Mouse (Mus musculus) hindbrain, embryonic 11.5 days (tissue): ENCODE measurements around the gene Rfxank. TPM values are rescaled to one million over a fixed set of nuclear protein-coding genes. Genes with fewer than 3 reads are reported as not detected.

Source experiments
- ATAC-seq: fragments of 200-750 bp; cut with Nextera tagmentation; 2 replicates; pipeline ENCODE4 v1.8.0; 2017; ENCODE audit warnings: mild to moderate bottlenecking, moderate TSS enrichment, moderate library complexity; ENCODE audit not compliant: low FRiP score
- DNase-seq: peaks from one replicate; pipeline ENCODE4 v3.0.0-alpha.2; 2015; ENCODE audit warnings: low spot score
- H3K27ac ChIP-seq: fragments of 300-500 bp; sonication (generic); 2 replicates; pipeline ENCODE4 v1.5.1; 2014; ENCODE audit warnings: mild to moderate bottlenecking, low read depth, low read length
- H3K27me3 ChIP-seq: fragments of 300-500 bp; sonication (generic); 2 replicates; pipeline ENCODE4 v1.6.1; 2014; ENCODE audit warnings: mild to moderate bottlenecking, low read length, moderate library complexity, mixed read lengths; ENCODE audit not compliant: control insufficient read depth, insufficient read depth
- H3K36me3 ChIP-seq: fragments of 300-500 bp; sonication (generic); 2 replicates; pipeline ENCODE4 v1.6.1; 2014; ENCODE audit warnings: mild to moderate bottlenecking, low read length, moderate library complexity, mixed read lengths; ENCODE audit not compliant: control insufficient read depth, insufficient read depth
- H3K4me1 ChIP-seq: fragments of 300-500 bp; sonication (generic); replicated peaks from 2 replicates; pipeline ENCODE4 v1.6.1; 2014; ENCODE audit warnings: low read length, mixed read lengths; ENCODE audit not compliant: control insufficient read depth, insufficient read depth
- H3K4me2 ChIP-seq: fragments of 300-500 bp; sonication (generic); replicated peaks from 2 replicates; pipeline ENCODE4 v1.6.1; 2014; ENCODE audit warnings: mild to moderate bottlenecking, low read depth, low read length
- H3K4me3 ChIP-seq: fragments of 300-500 bp; sonication (generic); 2 replicates; pipeline ENCODE4 v1.5.1; 2014; ENCODE audit warnings: low read depth, low read length
- H3K9ac ChIP-seq: fragments of 300-500 bp; sonication (generic); 2 replicates; pipeline ENCODE4 v1.6.1; 2014; ENCODE audit warnings: low read depth, low read length
- H3K9me3 ChIP-seq: fragments of 300-500 bp; sonication (generic); 2 replicates; pipeline ENCODE4 v1.6.1; 2016; ENCODE audit warnings: low read length; ENCODE audit not compliant: control insufficient read depth
- WGBS: fragments of 180-500 bp; shearing (Covaris S2); extraction: QIAGEN DNeasy Blood & Tissue Kit; methylation state at CpG from one replicate; pipeline ENCODE4 v1.1.7; 2014; 5-methylcytosine and 5-hydroxymethylcytosine counted together
- polyA plus RNA-seq: library from polyadenylated mRNA; unstranded; fragments of >200 nt; fragmentation: Nextera tagmentation; extraction: Ambion mirVana; gene quantifications from 2 replicates; pipeline ENCODE4 v1.2.1, GENCODE M21; 2014

Gene Rfxank
- polyA plus RNA-seq, 1 experiment from 2014 or later, result 14.6 TPM

GRCm38 (mm10) chr8:70104922-70105321, 34.0 kb downstream of the Rfxank start:
- peaks cover 7% of the 10 kb centered on the region; the same call in 1 of the 2 replicates for H3K36me3 ChIP-seq

GRCm38 (mm10) chr8:70104506-70104905, 34.4 kb downstream of the Rfxank start:
- peak; percentile 31 for DNase-seq
- no peak overlapping the region for H3K9ac ChIP-seq
- 0 out of 2 replicates have a peak, but pooled peaks cover 1% of the 10 kb centered on the region for H3K27me3 ChIP-seq
- WGBS, result 19% methylated on average over 6 of the region's 6 CpGs
- H3K4me2 ChIP-seq, result no peak overlapping the region
- H3K4me1 ChIP-seq, result no peaks in the 10 kb centered on the region
- H3K9me3 ChIP-seq, result no peaks in the 10 kb centered on the region
- H3K27ac ChIP-seq, result no peak overlapping the region
- ATAC-seq, result peak; percentile 52; the same call in 1 of the 2 replicates
- H3K4me3 ChIP-seq, result no peak overlapping the region
- peaks cover 7% of the 10 kb centered on the region; the same call in 1 of the 2 replicates for H3K36me3 ChIP-seq

More at GRCm38 (mm10) chr8:70104922-70105321, 34.0 kb downstream of the Rfxank start:
- no peaks in the 10 kb centered on the region for H3K9me3 ChIP-seq
- H3K4me2 ChIP-seq, result no peak overlapping the region
- no peak overlapping the region for H3K27ac ChIP-seq
- ATAC-seq, result no peak
- H3K4me3 ChIP-seq, result no peak overlapping the region
- DNase-seq, result no peak
- WGBS, result 83% methylated on average over 7 of the region's 7 CpGs
- H3K4me1 ChIP-seq, result no peaks in the 10 kb centered on the region
- H3K9ac ChIP-seq, result no peak overlapping the region
- H3K27me3 ChIP-seq, result 0 out of 2 replicates have a peak, but pooled peaks cover 2% of the 10 kb centered on the region

- WGBS, result 91% methylated on average over 8 of the region's 8 CpGs
- no peak overlapping the region for H3K4me2 ChIP-seq
- H3K27me3 ChIP-seq, result no peaks in the 10 kb centered on the region
- no peaks in the 10 kb centered on the region; the same call in 1 of the 2 replicates for H3K9me3 ChIP-seq
- ATAC-seq (no peak), DNase-seq (no peak)
- H3K9ac ChIP-seq, result no peak overlapping the region
- no peak overlapping the region for H3K27ac ChIP-seq
- no peaks in the 10 kb centered on the region for H3K4me1 ChIP-seq
- H3K4me3 ChIP-seq, result no peak overlapping the region
- H3K36me3 ChIP-seq, result peaks cover 18% of the 10 kb centered on the region
Observed at GRCm38 (mm10) chr8:70100241-70100640, 38.7 kb downstream of the Rfxank start.

- ATAC-seq, result no peak
- Histone ChIP-seq H3K9ac (no peak overlapping the region), H3K4me3 (no peak overlapping the region), H3K27ac (no peak overlapping the region), H3K9me3 (no peaks in the 10 kb centered on the region; the same call in 1 of the 2 replicates), H3K36me3 (peaks cover 21% of the 10 kb centered on the region), H3K4me2 (no peak overlapping the region), H3K27me3 (no peaks in the 10 kb centered on the region), H3K4me1 (no peaks in the 10 kb centered on the region)
- WGBS, result 82% methylated on average over 8 of the region's 8 CpGs
- no peak for DNase-seq
Observed at GRCm38 (mm10) chr8:70099276-70099675, 39.7 kb downstream of the Rfxank start.

- ATAC-seq (no peak), DNase-seq (no peak)
- 72% methylated on average over 8 of the region's 8 CpGs for WGBS
- H3K4me1 ChIP-seq, result 0 out of 2 replicates have a peak, but pooled peaks cover 8% of the 10 kb centered on the region
- peaks cover 19% of the 10 kb centered on the region for H3K27me3 ChIP-seq
- H3K9ac ChIP-seq, result no peak overlapping the region
- no peaks in the 10 kb centered on the region; the same call in 1 of the 2 replicates for H3K9me3 ChIP-seq
- H3K4me3 ChIP-seq, result no peak overlapping the region
- no peak overlapping the region for H3K27ac ChIP-seq
- peaks cover 10% of the 10 kb centered on the region for H3K36me3 ChIP-seq
- no peak overlapping the region for H3K4me2 ChIP-seq
Observed at GRCm38 (mm10) chr8:70092786-70093185, 46.2 kb downstream of the Rfxank start.

- no peak overlapping the region for H3K4me2 ChIP-seq
- H3K9me3 ChIP-seq, result no peaks in the 10 kb centered on the region
- peaks cover 52% of the 10 kb centered on the region for H3K27me3 ChIP-seq
- 46% methylated on average over 9 of the region's 9 CpGs for WGBS
- DNase-seq (peak; percentile 59), ATAC-seq (peak; percentile 26; the same call in 1 of the 2 replicates)
- no peak overlapping the region for H3K9ac ChIP-seq
- no peaks in the 10 kb centered on the region for H3K36me3 ChIP-seq
- H3K4me3 ChIP-seq, result no peak overlapping the region
- H3K4me1 ChIP-seq, result peaks cover 10% of the 10 kb centered on the region; the same call in 1 of the 2 replicates
- no peak overlapping the region for H3K27ac ChIP-seq
Observed at GRCm38 (mm10) chr8:70089296-70089960, 49.5 kb downstream of the Rfxank start.

GRCm38 (mm10) chr8:70087836-70088650, 50.9 kb downstream of the Rfxank start:
- Histone ChIP-seq H3K4me3 (peak overlapping the region; percentile 27), H3K27me3 (peaks cover 66% of the 10 kb centered on the region), H3K36me3 (no peaks in the 10 kb centered on the region), H3K9ac (peak overlapping the region; percentile 35), H3K27ac (no peak overlapping the region), H3K4me2 (peak overlapping the region; percentile 81), H3K4me1 (peaks cover 18% of the 10 kb centered on the region), H3K9me3 (no peaks in the 10 kb centered on the region)
- 3% methylated on average over 56 of the region's 56 CpGs for WGBS
- DNase-seq (peak; percentile 75), ATAC-seq (peak; percentile 71)

GRCm38 (mm10) chr8:70087237-70087636, 51.7 kb downstream of the Rfxank start:
- H3K36me3 ChIP-seq, result no peaks in the 10 kb centered on the region
- DNase-seq, result peak; percentile 15
- no peak overlapping the region for H3K4me2 ChIP-seq
- H3K27me3 ChIP-seq, result peaks cover 70% of the 10 kb centered on the region
- no peak for ATAC-seq
- peaks cover 18% of the 10 kb centered on the region for H3K4me1 ChIP-seq
- no peak overlapping the region for H3K4me3 ChIP-seq
- H3K9ac ChIP-seq, result no peak overlapping the region
- H3K27ac ChIP-seq, result no peak overlapping the region
- H3K9me3 ChIP-seq, result no peaks in the 10 kb centered on the region
- WGBS, result 7% methylated on average over 7 of the region's 7 CpGs
